Mouse (Mus musculus) kidney, adult 2 months (tissue): Measurements from ENCODE around the gene Cngb1. TPM values are rescaled to one million over a fixed set of nuclear protein-coding genes. Genes with fewer than 3 reads are reported as not detected.

Experiments
- DNase-seq: peaks from one replicate; pipeline ENCODE4 v3.0.0; 2021
- H3K27ac ChIP-seq: fragments of 200-500 bp; 2 replicates; pipeline ENCODE4 v1.5.1; 2012; ENCODE audit warnings: low read depth, low read length, control low read depth, inconsistent platforms; ENCODE audit not compliant: insufficient read depth
- H3K27me3 ChIP-seq: fragments of 200-500 bp; replicated peaks from 2 replicates; pipeline ENCODE4 v1.6.1; 2012; ENCODE audit warnings: mild to moderate bottlenecking, moderate library complexity, low read length, inconsistent platforms; ENCODE audit not compliant: control insufficient read depth, insufficient read depth
- H3K36me3 ChIP-seq: fragments of 200-500 bp; 2 replicates; pipeline ENCODE4 v1.6.1; 2012; ENCODE audit warnings: mild to moderate bottlenecking, moderate library complexity, low read length, inconsistent platforms; ENCODE audit not compliant: control insufficient read depth, insufficient read depth
- H3K4me1 ChIP-seq: fragments of 200-500 bp; 2 replicates; pipeline ENCODE4 v1.6.1; 2011; ENCODE audit warnings: low read length; ENCODE audit not compliant: control insufficient read depth, insufficient read depth
- H3K4me3 ChIP-seq: fragments of 200-500 bp; 2 replicates; pipeline ENCODE4 v1.5.1; 2011; ENCODE audit warnings: mild to moderate bottlenecking, low read depth, low read length, control low read depth; ENCODE audit not compliant: insufficient read depth
- CTCF ChIP-seq: fragments of 200-500 bp; conservative IDR thresholded peaks from 2 replicates; pipeline ENCODE4 v1.5.1; 2011; ENCODE audit warnings: low read depth, mild to moderate bottlenecking, control low read depth, low read length, moderate library complexity, mixed read lengths; ENCODE audit not compliant: insufficient read depth, insufficient read length
- POLR2A ChIP-seq: fragments of 200-500 bp; IDR thresholded peaks from one replicate; pipeline ENCODE4 v1.6.1; 2011; ENCODE audit warnings: low read depth, low read length, control low read depth
- WGBS: fragments of 180-500 bp; shearing (Covaris S2); methylation state at CpG from one replicate; pipeline ENCODE4 v1.1.7; 2018; 5-methylcytosine and 5-hydroxymethylcytosine counted together
- polyA plus RNA-seq: library from polyadenylated mRNA; depleted of rRNA; stranded (reverse); fragments of >200 nt; gene quantifications from 2 replicates; pipeline ENCODE4 v1.2.3, GENCODE M21; 2012

The Cngb1 gene
- polyA plus RNA-seq, 1 experiment: 0.38 TPM

- Histone ChIP-seq H3K36me3 (no peaks in the 10 kb centered on the region), H3K27ac (no peak overlapping the region), H3K4me1 (0 out of 2 replicates have a peak, but pooled peaks cover 5% of the 10 kb centered on the region), H3K4me3 (no peak overlapping the region), H3K27me3 (no peaks in the 10 kb centered on the region)
- 51% methylated on average over 5 of the region's 5 CpGs for WGBS
- no peak for DNase-seq
- TF ChIP-seq CTCF: no peak
- no peak for TF ChIP-seq POLR2A
These were observed 18.3 kb upstream of the Cngb1 start for GRCm38 (mm10) chr8:95324646-95325045.

GRCm38 (mm10) chr8:95323201-95323600 is 16.8 kb upstream of the Cngb1 start:
- 53% methylated on average over 3 of the region's 3 CpGs for WGBS

GRCm38 (mm10) chr8:95320224-95321139 is 14.1 kb upstream of the Cngb1 start:
- Histone ChIP-seq H3K27me3 (no peaks in the 10 kb centered on the region), H3K36me3 (no peaks in the 10 kb centered on the region), H3K4me3 (peak overlapping the region; percentile 34), H3K4me1 (peaks cover 5% of the 10 kb centered on the region; the same call in 1 of the 2 replicates), H3K27ac (no peak overlapping the region)
- 4% methylated on average over 41 of the region's 41 CpGs for WGBS
- TF ChIP-seq CTCF (peak; percentile 49; the same call in 1 of the 2 replicates), POLR2A (no peak)
- peak; percentile 90 for DNase-seq

More at GRCm38 (mm10) chr8:95323201-95323600, 16.8 kb upstream of the Cngb1 start:
- no peak overlapping the region for H3K4me3 ChIP-seq
- H3K4me1 ChIP-seq: 0 out of 2 replicates have a peak, but pooled peaks cover 5% of the 10 kb centered on the region
- H3K36me3 ChIP-seq: no peaks in the 10 kb centered on the region
- H3K27me3 ChIP-seq: no peaks in the 10 kb centered on the region
- DNase-seq: no peak
- no peak for TF ChIP-seq CTCF
- TF ChIP-seq POLR2A: no peak
- H3K27ac ChIP-seq: no peak overlapping the region

- Histone ChIP-seq H3K27me3 (no peaks in the 10 kb centered on the region), H3K36me3 (no peaks in the 10 kb centered on the region), H3K27ac (peak overlapping the region; percentile 22; the same call in 1 of the 2 replicates), H3K4me3 (no peak overlapping the region), H3K4me1 (peaks cover 9% of the 10 kb centered on the region; the same call in 1 of the 2 replicates)
- WGBS: 59% methylated on average over 1 of the region's 1 CpGs
- TF ChIP-seq POLR2A (no peak), CTCF (no peak)
- DNase-seq: peak; percentile 58
These were observed 9.0 kb upstream of the Cngb1 start for GRCm38 (mm10) chr8:95315350-95315749.

- WGBS: 52% methylated on average over 2 of the region's 2 CpGs
- Histone ChIP-seq H3K27me3 (no peaks in the 10 kb centered on the region), H3K36me3 (no peaks in the 10 kb centered on the region), H3K27ac (no peak overlapping the region), H3K4me1 (peaks cover 5% of the 10 kb centered on the region; the same call in 1 of the 2 replicates), H3K4me3 (no peak overlapping the region)
- no peak for DNase-seq
- TF ChIP-seq POLR2A (no peak), CTCF (no peak)
These were observed 8.3 kb upstream of the Cngb1 start for GRCm38 (mm10) chr8:95314707-95315106.

- no peak overlapping the region for H3K4me3 ChIP-seq
- H3K4me1 ChIP-seq: peaks cover 5% of the 10 kb centered on the region; the same call in 1 of the 2 replicates
- no peaks in the 10 kb centered on the region for H3K36me3 ChIP-seq
- no peak for DNase-seq
- H3K27me3 ChIP-seq: no peaks in the 10 kb centered on the region
- WGBS: 85% methylated on average over 6 of the region's 6 CpGs
- no peak for TF ChIP-seq POLR2A
- no peak for TF ChIP-seq CTCF
- no peak overlapping the region for H3K27ac ChIP-seq
These were observed 7.5 kb upstream of the Cngb1 start for GRCm38 (mm10) chr8:95313857-95314256.

- no peak for DNase-seq
- H3K27ac ChIP-seq: no peak overlapping the region
- WGBS: 68% methylated on average over 18 of the region's 18 CpGs
- peaks cover 5% of the 10 kb centered on the region; the same call in 1 of the 2 replicates for H3K4me1 ChIP-seq
- H3K27me3 ChIP-seq: no peaks in the 10 kb centered on the region
- no peaks in the 10 kb centered on the region for H3K36me3 ChIP-seq
- H3K4me3 ChIP-seq: no peak overlapping the region
- TF ChIP-seq POLR2A: no peak
- TF ChIP-seq CTCF: peak; percentile 38
These were observed 6.5 kb upstream of the Cngb1 start for GRCm38 (mm10) chr8:95312836-95313235.
